Mouse (Mus musculus) spleen, adult 12 weeks (tissue): ENCODE data around the gene S100z.

ENCODE experiments used
- DNase-seq: peaks from one replicate; pipeline ENCODE4 v3.0.0; 2022; ENCODE audit warnings: low spot score

Gene S100z

GRCm38 (mm10) chr13:95444824-95445223 is 33.7 kb downstream of the S100z start, which contains the start of gene Crhbp:
TSS of gene Crhbp (minus strand) at chr13:95444924.
- no peak for DNase-seq

GRCm38 (mm10) chr13:95444291-95444690 is 34.2 kb downstream of the S100z start:
- DNase-seq = no peak

GRCm38 (mm10) chr13:95443376-95444233 is 34.9 kb downstream of the S100z start:
- DNase-seq = no peak

GRCm38 (mm10) chr13:95442901-95443300 is 35.6 kb downstream of the S100z start:
- no peak for DNase-seq

- no peak for DNase-seq
Measured at GRCm38 (mm10) chr13:95439569-95439968, 39.0 kb downstream of the S100z start.

GRCm38 (mm10) chr13:95431760-95432159 is 46.8 kb downstream of the S100z start:
- no peak for DNase-seq

GRCm38 (mm10) chr13:95427499-95427898 is 51.0 kb downstream of the S100z start:
- no peak for DNase-seq
